Mouse (Mus musculus): ENCODE measurements around the gene Ncmap.

DNA sequence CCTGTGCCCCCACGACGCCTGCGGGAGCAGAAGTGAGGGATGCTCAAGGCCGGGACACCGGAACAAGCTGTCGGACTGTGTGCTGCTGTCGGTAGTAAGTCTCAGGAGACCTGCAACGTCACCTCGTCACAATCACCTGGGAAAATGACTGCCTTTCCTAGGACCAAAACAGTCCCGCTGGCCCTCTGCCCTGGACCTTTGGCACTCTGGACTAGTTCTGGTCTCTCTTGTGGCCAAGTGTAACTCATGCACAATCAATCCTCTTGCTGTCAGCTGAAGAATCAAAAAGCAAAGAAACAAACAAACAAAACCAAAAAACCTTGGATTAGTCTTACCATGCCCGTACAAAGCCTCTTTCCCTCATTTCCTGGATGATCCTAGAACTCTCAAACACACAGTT is 20.8 kb downstream of the Ncmap start:
- no peak for TF ChIP-seq CTCF (IDR thresholded peaks at IDR 0.05; ENCODE audit: low read depth)
- TF ChIP-seq EP300 (IDR thresholded peaks at IDR 0.05; ENCODE audit: low read depth), result no peak
